Mouse (Mus musculus) heart, adult 2 months (tissue): ENCODE data around the gene Ube2e1. TPM values are rescaled to one million over a fixed set of nuclear protein-coding genes. Genes with fewer than 3 reads are reported as not detected.
A peak's percentile ranks its signal among the peaks of the same experiment; 100 is the strongest.

Experiments used
- DNase-seq, 2 experiments: peaks; one replicate each; pipeline ENCODE4 v3.0.0; 2021
- H3K27ac ChIP-seq: fragments of 200-600 bp; 2 replicates; pipeline ENCODE4 v1.8.1; 2022
- H3K27me3 ChIP-seq: fragments of 200-500 bp; 2 replicates; pipeline ENCODE4 v1.6.1; 2012; ENCODE audit warnings: mild to moderate bottlenecking, low read length, inconsistent platforms, mixed read lengths; ENCODE audit not compliant: control insufficient read depth, insufficient read depth
- H3K36me3 ChIP-seq: fragments of 200-500 bp; 2 replicates; pipeline ENCODE4 v1.6.1; 2012; ENCODE audit warnings: low read length, inconsistent platforms; ENCODE audit not compliant: control insufficient read depth, insufficient read depth
- H3K4me1 ChIP-seq: fragments of 200-500 bp; 2 replicates; pipeline ENCODE4 v1.6.1; 2011; ENCODE audit warnings: low read length; ENCODE audit not compliant: control insufficient read depth, insufficient read depth
- H3K4me3 ChIP-seq: fragments of 200-600 bp; 2 replicates; pipeline ENCODE4 v1.8.1; 2022
- H3K79me2 ChIP-seq: fragments of 200-500 bp; replicated peaks from 2 replicates; pipeline ENCODE4 v1.6.1; 2012; ENCODE audit warnings: mild to moderate bottlenecking, inconsistent platforms, low read length, moderate library complexity, mixed read lengths; ENCODE audit not compliant: control insufficient read depth, insufficient read depth
- H3K9ac ChIP-seq: fragments of 200-500 bp; 2 replicates; pipeline ENCODE4 v1.6.1; 2012; ENCODE audit warnings: low read depth, mild to moderate bottlenecking, control low read depth, inconsistent platforms, low read length, mixed read lengths
- CTCF ChIP-seq: fragments of 200-600 bp; IDR thresholded peaks from 2 replicates; pipeline ENCODE4 v1.8.1; 2022; ENCODE audit warnings: antibody characterized with exemption, mild to moderate bottlenecking, moderate library complexity
- EP300 ChIP-seq: fragments of 200-500 bp; IDR thresholded peaks from 2 replicates; pipeline ENCODE4 v1.6.1; 2011; ENCODE audit warnings: low read depth, low read length, control low read depth; ENCODE audit not compliant: insufficient read depth
- POLR2A ChIP-seq: fragments of 200-500 bp; IDR thresholded peaks from 2 replicates; pipeline ENCODE4 v1.6.1; 2011; ENCODE audit warnings: mild to moderate bottlenecking, low read depth, low read length, control low read depth; ENCODE audit not compliant: insufficient read depth
- WGBS: fragments of 180-500 bp; shearing (Covaris S2); methylation state at CpG from one replicate; pipeline ENCODE4 v1.1.7; 2018; 5-methylcytosine and 5-hydroxymethylcytosine counted together
- intact Hi-C: fragments of 180-260 bp; cut with DNase I; formaldehyde crosslinking; loops from one replicate; pipeline ENCODE4 v1.15.1; 2025
- polyA plus RNA-seq: library from polyadenylated mRNA; depleted of rRNA; stranded (reverse); fragments of >200 nt; gene quantifications from 2 replicates; pipeline ENCODE4 v1.2.3, GENCODE M21; 2012; rRNA removed
- total RNA-seq, 2 experiments: library from RNA; stranded (reverse); gene quantifications; 2 replicates each; pipeline ENCODE4 v1.2.3; 2021

The Ube2e1 gene
- total and polyA plus RNA-seq, 3 experiments = 21.9 to 42.5 (median 36.8) TPM

DNA sequence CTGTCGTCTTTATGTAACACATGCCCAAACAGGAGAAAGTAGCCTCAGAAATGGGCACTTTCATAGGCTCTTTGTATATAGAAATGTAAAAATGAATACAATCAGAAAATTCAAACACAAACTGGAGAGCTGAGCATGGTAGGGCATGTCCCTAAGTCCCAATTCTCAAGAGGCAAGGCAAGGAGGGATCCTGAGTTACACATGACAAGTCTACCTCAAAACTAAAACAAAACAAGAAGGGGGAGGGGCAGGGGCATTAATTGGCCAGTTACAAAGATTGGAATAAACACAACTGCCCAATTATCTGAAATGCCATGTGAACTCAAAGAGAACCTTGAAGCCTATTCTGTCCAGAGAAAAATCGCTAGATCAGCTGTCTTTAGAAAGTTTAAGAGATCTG is 98.6 kb downstream of the Ube2e1 start:
- intact Hi-C loops = no loop called here
- Histone ChIP-seq H3K79me2 (peaks cover 9% of the 10 kb centered on the region), H3K27ac (peak overlapping the region; percentile 78), H3K4me1 (peaks cover 16% of the 10 kb centered on the region), H3K27me3 (no peaks in the 10 kb centered on the region), H3K36me3 (peaks cover 35% of the 10 kb centered on the region), H3K4me3 (no peak overlapping the region), H3K9ac (no peak overlapping the region)
- TF ChIP-seq EP300 (no peak), POLR2A (no peak), CTCF (no peak)
- DNase-seq = no peak
- 73% methylated on average over 2 of the region's 2 CpGs for WGBS

Other genes starting within 250 kb of the Ube2e1 start
- 100 to 1,000 TPM in 1 of 2 experiments, 10 to 100 TPM in 1; 32.3 to 104 TPM for gene Nr1d2, start 92.7 kb downstream of the Ube2e1 start, total RNA-seq
- 17.3 and 27.4 TPM in 2 replicates for gene Nr1d2, start 92.7 kb downstream of the Ube2e1 start, polyA plus RNA-seq
- 10 to 100 TPM; 31.5 to 35.9 TPM for gene Nkiras1, start 60.7 kb downstream of the Ube2e1 start, total RNA-seq
- 12.7 and 18.8 TPM in 2 replicates for gene Nkiras1, start 60.7 kb downstream of the Ube2e1 start, polyA plus RNA-seq
- gene Rpl15, start 60.5 kb downstream of the Ube2e1 start, total RNA-seq = 100 to 1,000 TPM; 499 to 586 TPM
- 160 and 269 TPM in 2 replicates for gene Rpl15, start 60.5 kb downstream of the Ube2e1 start, polyA plus RNA-seq